Mouse (Mus musculus): ENCODE results near the gene Tpd52l1. TPM values are rescaled to one million over a fixed set of nuclear protein-coding genes. Genes with fewer than 3 reads are reported as not detected.

The Tpd52l1 gene
- total RNA-seq, 2 experiments from 2014 or later, result 32.0 to 32.9 TPM

GRCm38 (mm10) chr10:31287787-31288186 lies 158.0 kb downstream of the Tpd52l1 start:
- TF ChIP-seq CTCF (conservative IDR thresholded peaks at IDR 0.05), result no peak

More at GRCm38 (mm10) chr10:31287787-31288186, 158.0 kb downstream of the Tpd52l1 start:
- DNase-seq (ENCODE audit: low spot score in 2 of 2), result no peak
- Histone ChIP-seq H3K27ac (no peak overlapping the region), H3K4me3 (no peak overlapping the region)

Other genes with a start within 250 kb of the Tpd52l1 start
- 10 to 100 TPM; 21.2 to 25.2 TPM for gene Hddc2, start 132.6 kb downstream of the Tpd52l1 start, total RNA-seq (2021)
- gene Rnf217, start 163.2 kb upstream of the Tpd52l1 start, total RNA-seq (2021), result 1 to 10 TPM; 6.7 to 6.9 TPM

Data from layer of hippocampus, adult 2 months (tissue).